Mouse (Mus musculus): ENCODE data around the gene Grm8. TPM values are rescaled to one million over a fixed set of nuclear protein-coding genes. Genes with fewer than 3 reads are reported as not detected.

Gene Grm8
- total RNA-seq, 2 experiments from 2014 or later: 0.78 to 1.1 TPM

GRCm38 (mm10) chr6:28040815-28041214 is 94.2 kb downstream of the Grm8 start:
- no peak for DNase-seq

GRCm38 (mm10) chr6:28032006-28032405 is 103.0 kb downstream of the Grm8 start:
- DNase-seq: no peak

- DNase-seq: no peak
Measured at GRCm38 (mm10) chr6:28017653-28018052, 117.3 kb downstream of the Grm8 start.

GRCm38 (mm10) chr6:28007001-28007400 is 128.0 kb downstream of the Grm8 start:
- DNase-seq: no peak

GRCm38 (mm10) chr6:27997250-27997649 is 137.7 kb downstream of the Grm8 start:
- DNase-seq: no peak

- DNase-seq: no peak
Measured at GRCm38 (mm10) chr6:27991241-27991640, 143.7 kb downstream of the Grm8 start.

- no peak for DNase-seq
Measured at GRCm38 (mm10) chr6:27982598-27982997, 152.4 kb downstream of the Grm8 start.

- DNase-seq: peak; percentile 8
Measured at GRCm38 (mm10) chr6:27982021-27982420, 153.0 kb downstream of the Grm8 start.

- no peak for DNase-seq
Measured at GRCm38 (mm10) chr6:27977361-27977760, 157.6 kb downstream of the Grm8 start.

GRCm38 (mm10) chr6:27968859-27969258 is 166.1 kb downstream of the Grm8 start:
- DNase-seq: no peak

GRCm38 (mm10) chr6:27967037-27967436 is 167.9 kb downstream of the Grm8 start:
- no peak for DNase-seq

GRCm38 (mm10) chr6:27965237-27965636 is 169.7 kb downstream of the Grm8 start:
- no peak for DNase-seq

GRCm38 (mm10) chr6:27963887-27964286 is 171.1 kb downstream of the Grm8 start:
- DNase-seq: no peak

GRCm38 (mm10) chr6:27956278-27956857 is 178.6 kb downstream of the Grm8 start:
- no peak for DNase-seq

- no peak for DNase-seq
Measured at GRCm38 (mm10) chr6:27951433-27951832, 183.5 kb downstream of the Grm8 start.

- no peak for DNase-seq
Measured at GRCm38 (mm10) chr6:27928058-27928457, 206.9 kb downstream of the Grm8 start.

- DNase-seq: peak; percentile 3
Measured at GRCm38 (mm10) chr6:27913281-27913680, 221.7 kb downstream of the Grm8 start.

- DNase-seq: no peak
Measured at GRCm38 (mm10) chr6:27904358-27904757, 230.6 kb downstream of the Grm8 start.

GRCm38 (mm10) chr6:27902224-27902623 is 232.8 kb downstream of the Grm8 start:
- no peak for DNase-seq

GRCm38 (mm10) chr6:27901396-27901795 is 233.6 kb downstream of the Grm8 start:
- no peak for DNase-seq

GRCm38 (mm10) chr6:27895153-27895552 is 239.8 kb downstream of the Grm8 start:
- DNase-seq: no peak

GRCm38 (mm10) chr6:27892886-27893285 is 242.1 kb downstream of the Grm8 start:
- no peak for DNase-seq

GRCm38 (mm10) chr6:27888391-27888790 is 246.6 kb downstream of the Grm8 start:
- no peak for DNase-seq

- no peak for DNase-seq
Measured at GRCm38 (mm10) chr6:27887922-27888321, 247.1 kb downstream of the Grm8 start.

- no peak for DNase-seq
Measured at GRCm38 (mm10) chr6:27885786-27886185, 249.2 kb downstream of the Grm8 start.

All from adrenal gland, postnatal 10 days (tissue).